Mouse (Mus musculus) heart, adult 10 weeks (tissue): ENCODE data around the gene Atp6v1g3. TPM values are rescaled to one million over a fixed set of nuclear protein-coding genes. Genes with fewer than 3 reads are reported as not detected.

ENCODE experiments used
- polyA plus RNA-seq: library from polyadenylated mRNA; stranded (reverse); fragments of 350-450 nt; fragmentation: Illumina TruSeq; extraction: RNeasy Lipid Tissue Mini Kit (QIAGEN cat#74804); gene quantifications from one replicate; pipeline ENCODE4 v1.2.3, GENCODE M21; 2014; ENCODE audit warnings: low read depth, low replicate concordance

Atp6v1g3 gene
- not detected for polyA plus RNA-seq

DNA sequence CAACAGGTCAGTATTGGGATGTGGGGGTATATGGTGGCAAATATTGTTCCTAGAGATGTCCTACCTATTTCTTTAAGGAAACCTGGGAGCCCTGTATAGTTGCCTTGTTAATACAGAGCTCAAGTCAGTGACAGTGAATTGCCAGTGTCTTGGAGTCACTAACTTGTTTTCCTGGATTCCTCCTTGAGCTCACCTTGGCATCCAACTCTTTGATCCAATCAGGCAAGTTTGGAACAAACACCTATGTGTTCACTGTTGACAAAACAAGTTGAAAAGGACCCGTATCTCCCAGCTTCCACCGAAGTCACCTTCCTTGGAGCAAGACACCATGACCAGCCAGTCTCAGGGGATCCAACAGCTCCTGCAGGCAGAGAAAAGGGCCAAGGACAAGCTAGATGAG, at the start of gene Atp6v1g3:
Gene Atp6v1g3 (plus strand): TSS at position 301 of the 400 bp plus-strand sequence.

Other genes starting within 250 kb of the Atp6v1g3 start
- 3.4 TPM for gene Ptprc, start 98.0 kb upstream of the Atp6v1g3 start, polyA plus RNA-seq